Mouse (Mus musculus): ENCODE data around the gene Sult1a1.
"Not testable (repeated sequence)": the region's sequence is repeated elsewhere in the genome, so short reads cannot be mapped to it uniquely, and the experiment has no call there.

Gene Sult1a1

GRCm38 (mm10) chr7:126659771-126660170, 16.5 kb downstream of the Sult1a1 start:
- DNase-seq (ENCODE audit: low spot score) = no peak

DNA sequence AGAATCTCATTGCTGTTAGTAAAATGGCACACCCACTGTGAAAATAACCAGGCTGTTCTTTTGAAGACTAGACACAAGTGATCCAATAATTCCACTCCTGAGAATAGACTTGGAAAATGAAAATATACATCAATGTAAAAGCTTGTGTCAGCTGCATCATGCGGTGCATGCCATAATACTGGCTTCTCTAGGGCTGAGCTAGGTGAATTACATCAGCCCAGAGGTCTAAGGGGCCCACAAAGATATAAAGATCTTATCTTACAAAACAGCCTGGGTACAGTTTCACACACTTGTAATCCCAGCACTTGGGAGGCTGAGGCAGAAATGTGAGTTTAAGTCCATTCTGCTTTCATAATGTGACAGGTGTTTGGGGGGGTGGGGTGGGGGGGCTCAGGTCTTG, 18.7 kb downstream of the Sult1a1 start:
- DNase-seq (ENCODE audit: low spot score) = no peak

DNA sequence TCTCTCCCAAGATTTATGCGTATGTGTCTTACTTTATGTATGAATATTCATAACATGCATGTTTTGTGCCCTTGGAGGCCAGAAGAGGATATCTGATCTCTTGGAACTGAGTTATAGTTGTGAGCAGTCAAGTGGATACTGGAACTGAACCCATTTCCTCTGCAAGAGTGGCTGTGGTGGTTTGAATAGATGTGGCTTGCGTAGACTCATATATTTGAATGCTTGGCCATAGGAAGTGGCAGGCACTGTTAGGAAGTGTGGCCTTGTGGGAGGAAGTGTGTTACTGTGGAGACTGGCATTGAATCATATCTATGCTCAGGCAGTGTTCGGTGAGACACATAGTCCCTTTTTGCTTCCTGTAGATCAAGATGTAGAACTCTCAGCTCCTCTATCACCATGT, 20.5 kb downstream of the Sult1a1 start:
- DNase-seq (ENCODE audit: low spot score) = no peak

DNA sequence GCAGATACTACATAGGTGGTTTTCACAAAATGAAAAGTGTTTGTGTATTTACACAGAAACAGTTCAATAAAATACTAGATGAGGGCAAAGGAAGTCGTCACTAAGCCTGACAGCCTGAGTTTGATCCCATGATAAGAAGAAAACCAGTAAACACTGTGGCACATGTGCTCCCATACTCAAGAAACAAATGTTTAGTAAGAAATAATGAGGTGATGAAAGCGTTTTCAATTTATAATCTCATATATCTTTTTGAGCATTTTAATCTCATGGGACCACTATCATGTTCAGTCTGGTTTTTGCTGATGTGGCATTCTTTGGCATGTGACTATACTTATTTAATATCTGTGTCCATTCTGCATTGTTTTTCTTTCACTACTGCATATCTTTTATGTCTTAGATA, 22.2 kb downstream of the Sult1a1 start:
- no peak for DNase-seq (ENCODE audit: low spot score)

DNA sequence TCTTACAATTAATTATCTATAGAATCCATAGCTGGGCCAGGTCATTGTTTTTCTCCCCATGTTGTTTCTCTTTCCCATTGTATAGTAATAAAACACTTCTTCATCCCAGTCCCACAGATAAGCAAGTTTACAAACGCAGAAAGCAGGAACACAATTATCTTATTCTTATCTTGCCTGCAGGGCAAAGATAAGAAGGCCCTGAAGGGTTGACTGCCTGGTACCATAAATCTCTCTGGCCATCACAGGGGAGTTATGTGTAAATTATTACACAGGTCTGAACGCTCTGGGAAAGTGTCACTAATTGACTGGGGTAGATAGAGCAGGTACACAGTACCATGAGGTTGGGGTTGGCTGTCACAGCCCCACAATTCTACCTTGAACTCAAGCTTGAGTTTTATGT, 25.4 kb downstream of the Sult1a1 start:
- no peak for DNase-seq (ENCODE audit: low spot score)

DNA sequence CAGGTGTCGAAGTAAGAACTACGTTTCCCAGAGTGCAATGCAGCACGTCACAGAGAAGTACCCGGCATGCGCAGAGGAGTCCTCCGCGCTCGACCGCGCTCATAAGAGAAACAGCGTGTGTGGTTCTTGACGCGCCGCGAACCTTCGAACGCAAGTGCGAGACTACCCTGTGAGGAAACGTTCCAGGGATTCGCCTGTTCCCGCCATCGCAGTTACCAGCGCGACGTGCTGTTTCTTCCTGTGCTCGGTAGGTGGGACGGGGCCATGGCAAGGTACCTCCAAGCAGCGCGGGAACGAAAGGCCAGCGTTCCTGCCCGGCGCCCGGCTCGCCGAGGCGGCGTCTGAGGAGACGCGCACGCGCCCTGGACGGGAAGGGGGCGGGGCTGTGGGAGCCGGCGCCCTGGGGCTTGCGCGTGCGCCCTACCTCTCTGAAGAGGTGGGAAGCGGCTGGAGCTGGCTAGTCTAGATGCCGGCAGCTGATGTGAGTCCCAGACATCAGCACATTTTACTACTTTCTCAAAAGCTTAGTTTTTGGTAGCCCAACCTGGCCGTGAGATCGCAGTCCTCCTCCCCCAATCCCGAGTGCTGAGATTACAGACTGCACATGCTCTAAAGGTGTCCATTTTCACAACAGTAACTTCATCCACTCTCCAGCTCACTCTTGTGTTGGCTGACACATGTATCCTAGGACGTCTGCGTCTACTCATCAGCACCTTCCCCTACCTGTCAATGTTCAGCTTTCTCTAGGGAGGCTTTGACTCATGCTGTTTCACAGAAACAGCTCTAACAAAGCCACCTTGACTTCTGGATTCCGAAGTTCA, 26.8 kb downstream of the Sult1a1 start, which contains the start of gene Sgf29:
TSS of gene Sgf29 (plus strand) at position 79 of the 821 bp plus-strand sequence.
- peak; percentile 90 for DNase-seq (ENCODE audit: low spot score)

DNA sequence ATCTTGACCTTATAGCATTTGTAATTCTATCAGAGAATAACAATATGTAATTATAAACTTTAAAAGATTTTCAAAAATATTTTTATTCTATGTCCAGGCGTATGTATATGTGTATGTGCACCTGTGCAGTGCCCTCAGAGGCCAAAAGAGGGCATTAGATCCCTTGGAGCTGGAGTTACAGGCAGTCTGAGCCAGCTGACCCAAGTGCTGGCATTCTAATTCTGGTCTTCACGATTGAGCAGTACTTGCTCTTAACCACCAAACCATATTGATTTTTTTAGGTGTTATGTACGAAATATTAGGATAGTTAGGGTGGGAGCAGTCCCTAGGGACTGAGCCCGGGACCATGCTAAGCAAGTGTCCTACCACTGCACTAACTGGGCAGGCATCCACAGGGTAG, 27.7 kb downstream of the Sult1a1 start:
- no peak for DNase-seq (ENCODE audit: low spot score)

DNA sequence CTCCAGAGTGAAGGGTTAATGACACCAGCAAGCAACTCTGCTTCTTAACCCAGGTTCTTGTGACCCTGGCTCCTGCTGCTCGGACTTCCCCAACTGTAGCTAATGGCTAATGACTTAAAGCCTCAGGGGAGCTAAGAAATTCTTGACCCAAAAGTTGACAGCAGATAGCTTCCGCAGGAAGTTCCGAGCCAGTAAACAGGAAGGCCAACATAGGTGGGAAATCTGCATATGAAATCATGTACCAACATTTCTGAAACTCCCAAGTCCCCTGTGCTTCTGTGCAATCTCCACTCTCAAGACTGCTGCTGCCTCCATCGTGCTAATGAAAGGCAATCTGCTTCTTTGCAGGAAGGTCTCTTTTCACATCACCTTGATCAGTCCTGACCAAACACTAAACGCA, 30.5 kb downstream of the Sult1a1 start:
- no peak for DNase-seq (ENCODE audit: low spot score)

GRCm38 (mm10) chr7:126644914-126645313, 31.3 kb downstream of the Sult1a1 start:
- no peak for DNase-seq (ENCODE audit: low spot score)

DNA sequence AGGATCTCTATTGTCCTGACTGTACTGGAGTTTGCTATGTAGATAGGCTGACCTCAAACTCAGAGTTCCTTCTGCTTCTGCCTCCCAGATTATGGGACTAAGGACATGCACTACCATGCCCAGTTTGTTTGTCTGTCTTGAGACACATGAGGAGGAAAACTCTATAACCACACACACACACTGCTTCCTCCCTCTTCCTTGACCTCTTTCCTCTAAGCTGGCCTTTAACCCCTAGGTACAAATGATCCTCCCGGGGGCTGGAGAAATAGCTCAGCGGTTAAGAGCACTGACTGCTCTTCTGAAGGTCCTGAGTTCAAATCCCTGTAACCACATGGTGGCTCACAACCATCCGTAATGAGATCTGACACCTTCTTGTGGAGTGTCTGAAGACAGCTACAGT, 31.9 kb downstream of the Sult1a1 start:
- no peak for DNase-seq (ENCODE audit: low spot score)

DNA sequence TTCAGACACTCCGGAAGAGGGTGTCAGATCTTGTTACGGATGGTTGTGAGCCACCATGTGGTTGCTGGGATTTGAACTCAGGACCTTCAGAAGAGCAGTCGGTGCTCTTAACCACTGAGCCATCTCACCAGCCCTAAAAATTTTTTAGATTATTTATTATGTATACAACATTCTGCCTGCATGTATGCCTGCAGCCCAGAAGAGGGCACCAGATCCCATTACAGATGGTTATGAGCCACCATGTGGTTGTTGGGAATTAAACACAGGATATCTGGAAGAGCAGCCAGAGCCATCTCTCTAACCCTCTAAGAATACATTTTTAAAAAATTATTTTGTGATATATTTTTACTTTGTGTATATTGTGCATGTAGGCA, 33.0 kb downstream of the Sult1a1 start:
- not testable (repeated sequence) for DNase-seq (ENCODE audit: low spot score)

DNA sequence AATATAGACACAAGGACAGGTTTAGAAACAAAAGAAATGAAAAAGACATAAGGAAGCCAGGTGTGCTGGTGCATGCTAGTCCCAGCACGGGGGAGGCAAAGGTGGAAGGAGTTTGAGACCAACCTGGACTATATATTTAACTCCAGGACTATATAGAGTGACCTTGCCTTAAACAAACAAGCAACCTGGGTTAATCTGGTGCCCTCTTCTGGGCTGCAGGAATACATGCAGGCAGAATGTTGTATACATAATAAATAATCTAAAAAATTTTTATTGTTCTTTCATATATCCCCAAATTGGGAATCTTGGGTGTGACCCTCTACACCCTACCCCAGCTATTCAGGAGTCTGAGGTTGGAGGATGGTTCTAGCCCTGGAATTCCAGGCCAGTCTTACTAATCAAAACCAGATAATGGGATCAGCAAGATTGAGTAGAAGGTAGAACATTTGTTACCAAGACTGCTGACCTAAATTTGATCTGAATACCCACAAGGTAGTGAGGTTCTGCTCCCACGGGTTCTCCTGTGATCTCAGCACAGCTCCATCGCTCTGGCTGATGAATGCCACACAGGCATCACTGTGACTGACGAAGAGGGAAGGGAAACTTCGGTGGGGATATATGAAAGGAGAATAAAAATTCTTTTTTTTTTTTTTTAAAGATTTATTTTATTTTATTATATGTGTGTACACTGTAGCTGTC, 33.5 kb downstream of the Sult1a1 start:
- DNase-seq (ENCODE audit: low spot score) = no peak

- no peak for DNase-seq (ENCODE audit: low spot score)
Measured at GRCm38 (mm10) chr7:126636733-126637520, 39.3 kb downstream of the Sult1a1 start.

DNA sequence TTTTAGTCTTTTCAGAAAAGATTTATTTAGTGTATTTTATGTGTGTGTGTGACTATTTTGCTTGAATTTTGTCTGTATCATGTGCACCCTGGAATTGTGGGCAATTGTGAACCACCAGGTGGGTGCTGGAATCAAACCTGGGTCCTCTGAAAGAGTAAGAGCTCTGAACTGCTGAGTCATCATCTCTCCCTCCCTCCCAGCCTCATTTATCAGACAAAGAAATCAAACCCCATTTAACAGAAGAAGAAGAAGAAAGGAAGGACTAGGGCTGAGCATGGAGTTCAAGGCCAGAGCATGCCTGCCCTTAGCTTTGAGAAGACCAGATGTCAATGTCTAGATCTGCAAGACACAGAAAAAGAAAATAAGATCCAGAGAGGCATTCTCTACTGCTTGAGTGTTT, 40.9 kb downstream of the Sult1a1 start:
- no peak for DNase-seq (ENCODE audit: low spot score)

DNA sequence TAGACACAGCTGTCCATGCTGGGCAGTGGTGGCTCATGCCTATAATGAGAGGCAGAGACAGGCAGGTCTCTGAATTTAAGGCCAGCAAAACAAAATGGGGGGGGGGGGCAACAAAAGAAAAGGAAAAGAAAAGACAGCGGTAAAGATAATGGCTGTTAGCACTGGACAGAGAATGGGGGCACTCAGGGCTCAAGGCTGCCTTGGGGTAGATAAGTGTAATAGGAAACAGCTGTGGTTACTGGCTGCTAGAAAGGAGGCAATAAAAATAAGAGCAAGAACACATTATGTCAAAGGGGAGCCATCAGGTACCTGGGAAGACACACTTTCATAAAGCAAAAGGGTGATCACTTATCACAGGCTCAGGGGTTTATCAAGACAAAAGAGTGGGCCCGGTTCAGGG, 43.8 kb downstream of the Sult1a1 start:
- no peak for DNase-seq (ENCODE audit: low spot score)

- no peak for DNase-seq (ENCODE audit: low spot score)
Measured at GRCm38 (mm10) chr7:126630824-126631518, 45.3 kb downstream of the Sult1a1 start, which contains the start of gene Nupr1. Gene Nupr1 (minus strand): TSS chr7:126630861.

DNA sequence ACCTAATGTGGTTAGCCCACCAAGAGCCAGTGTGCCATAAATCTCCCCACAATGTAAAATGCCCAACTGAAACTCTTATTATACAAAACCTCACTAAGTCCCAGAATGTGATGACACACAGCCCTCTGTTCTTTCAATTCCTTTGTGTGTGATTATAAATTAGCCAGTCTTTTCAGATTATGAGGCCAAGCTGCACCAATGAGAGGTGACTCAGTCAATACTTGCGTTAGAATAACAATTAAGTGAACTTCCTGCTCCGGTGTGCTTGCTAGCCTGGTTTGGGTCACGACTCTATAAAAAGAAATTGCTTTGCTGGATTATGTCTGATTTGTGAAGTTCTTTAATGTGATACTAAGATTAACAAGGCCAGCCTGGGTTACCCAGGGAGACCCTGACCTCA, 46.3 kb downstream of the Sult1a1 start:
- no peak for DNase-seq (ENCODE audit: low spot score)

- DNase-seq (ENCODE audit: low spot score) = no peak
Measured at GRCm38 (mm10) chr7:126628111-126628510, 48.1 kb downstream of the Sult1a1 start.

DNA sequence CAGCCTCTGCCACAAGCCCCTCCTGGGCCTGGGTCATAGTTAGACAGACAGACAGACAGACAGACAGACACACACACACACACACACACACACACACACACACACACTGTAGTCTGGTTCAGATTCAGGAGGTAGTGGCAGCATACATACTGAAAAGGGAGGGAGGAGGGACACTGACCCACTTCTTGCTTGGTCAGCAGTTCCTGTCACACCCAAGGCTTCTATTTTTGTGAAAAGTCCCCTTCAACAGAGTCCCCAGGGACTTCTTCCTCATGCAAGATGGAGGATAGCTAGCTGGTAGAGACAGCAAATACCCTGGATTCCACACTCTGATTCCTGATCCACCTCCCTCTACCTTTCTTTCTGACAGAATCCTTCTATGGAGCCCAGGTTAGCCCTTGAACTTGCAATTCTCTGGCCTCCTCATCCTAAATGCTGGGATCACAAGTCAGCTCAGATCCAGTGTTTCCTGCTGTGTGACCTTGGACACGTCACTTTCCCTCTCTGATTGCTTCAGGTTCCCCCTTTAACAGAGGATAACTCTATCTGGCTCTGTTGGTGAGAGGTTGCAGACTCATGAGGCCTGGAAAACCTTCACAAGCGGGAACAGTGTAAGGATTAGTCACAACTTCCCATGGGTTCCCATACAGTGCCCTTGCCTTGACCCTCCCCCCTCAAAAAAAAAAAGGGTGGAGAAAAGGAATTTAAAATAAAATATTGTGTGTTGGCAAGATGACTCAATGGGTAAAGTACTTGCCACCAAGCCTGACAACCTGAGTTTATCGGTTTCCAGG, 50.2 kb downstream of the Sult1a1 start:
- DNase-seq (ENCODE audit: low spot score) = no peak

DNA sequence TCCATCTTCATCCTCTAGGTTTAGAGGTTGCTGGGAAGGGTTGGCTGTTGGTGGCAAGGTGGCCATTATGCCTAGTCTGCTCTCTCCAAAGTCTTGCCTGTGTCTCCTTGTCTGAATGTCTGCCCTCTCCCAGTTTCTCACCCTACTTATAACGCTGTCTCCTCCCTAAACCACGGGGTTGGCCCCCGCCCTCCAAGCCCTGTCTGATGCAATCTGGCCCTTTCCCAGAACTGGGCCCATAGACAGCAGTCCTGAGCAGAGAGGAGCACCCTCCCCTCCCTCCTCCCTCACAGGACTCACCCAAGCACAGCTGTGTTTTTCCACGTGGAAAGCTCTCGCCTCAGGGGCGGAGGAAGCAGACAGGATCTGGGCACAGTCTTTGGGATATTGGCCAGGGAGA, 50.9 kb downstream of the Sult1a1 start:
- DNase-seq (ENCODE audit: low spot score) = no peak

DNA sequence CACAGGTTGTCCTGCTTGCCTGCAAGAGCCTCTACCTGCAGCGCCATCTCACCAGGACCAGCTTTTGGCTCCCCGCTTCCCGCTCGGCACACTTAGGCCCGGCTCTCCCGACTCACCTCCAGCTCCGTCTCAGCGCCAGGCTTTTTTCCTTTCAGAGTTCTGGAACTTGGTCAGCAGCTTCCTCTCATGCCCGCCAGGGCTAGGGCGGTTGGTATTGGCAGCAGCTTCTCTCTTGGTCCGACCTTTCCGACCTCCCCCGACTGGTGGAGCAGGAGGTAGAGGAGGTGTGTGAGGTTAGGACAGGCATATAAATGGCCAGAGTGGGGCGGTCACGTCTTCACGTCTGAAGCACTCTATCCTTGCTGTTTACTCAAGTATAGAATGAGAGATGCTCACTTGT, 51.5 kb downstream of the Sult1a1 start:
- DNase-seq (ENCODE audit: low spot score) = no peak

All from spleen, adult 12 weeks (tissue).